Mouse (Mus musculus): ENCODE results near the gene 2810006K23Rik.

- TF ChIP-seq CTCF (conservative IDR thresholded peaks at IDR 0.05; ENCODE audit: insufficient read depth, insufficient read length, low read depth, low read length) = no peak
- no peak for TF ChIP-seq POLR2A (IDR thresholded peaks at IDR 0.05; ENCODE audit: low read depth, low read length)
These were observed 45.0 kb upstream of the 2810006K23Rik start for GRCm38 (mm10) chr5:124282854-124283253.
